Mouse (Mus musculus) hindbrain, embryonic 15.5 days (tissue): Measurements from ENCODE around the gene Cd209g. TPM values are rescaled to one million over a fixed set of nuclear protein-coding genes. Genes with fewer than 3 reads are reported as not detected.

Source experiments
- ATAC-seq: fragments of 200-750 bp; cut with Nextera tagmentation; 2 replicates; pipeline ENCODE4 v1.8.0; 2017; ENCODE audit warnings: low read depth, moderate number of reproducible peaks, moderate TSS enrichment; ENCODE audit not compliant: low FRiP score
- H3K27ac ChIP-seq: fragments of 300-500 bp; sonication (generic); replicated peaks from 2 replicates; pipeline ENCODE4 v1.5.1; 2015; ENCODE audit warnings: mild to moderate bottlenecking, inconsistent platforms
- H3K27me3 ChIP-seq: fragments of 300-500 bp; sonication (generic); 2 replicates; pipeline ENCODE4 v1.6.1; 2015; ENCODE audit warnings: control low read depth, inconsistent platforms
- H3K36me3 ChIP-seq: fragments of 300-500 bp; sonication (generic); 2 replicates; pipeline ENCODE4 v1.6.1; 2015; ENCODE audit warnings: control low read depth, inconsistent platforms
- H3K4me1 ChIP-seq: fragments of 300-500 bp; sonication (generic); replicated peaks from 2 replicates; pipeline ENCODE4 v1.6.1; 2015; ENCODE audit warnings: control low read depth, inconsistent platforms
- H3K4me2 ChIP-seq: fragments of 300-500 bp; sonication (generic); 2 replicates; pipeline ENCODE4 v1.6.1; 2015; ENCODE audit warnings: moderate library complexity, mild to moderate bottlenecking, inconsistent platforms
- H3K4me3 ChIP-seq: fragments of 300-500 bp; sonication (generic); 2 replicates; pipeline ENCODE4 v1.5.1; 2015; ENCODE audit warnings: mild to moderate bottlenecking, inconsistent platforms
- H3K9ac ChIP-seq: fragments of 300-500 bp; sonication (generic); 2 replicates; pipeline ENCODE4 v1.6.1; 2015; ENCODE audit warnings: inconsistent platforms
- H3K9me3 ChIP-seq: fragments of 300-500 bp; sonication (generic); 2 replicates; pipeline ENCODE4 v1.6.1; 2016; ENCODE audit warnings: control low read depth, inconsistent platforms
- WGBS: fragments of 180-500 bp; shearing (Covaris S2); methylation state at CpG from one replicate; pipeline ENCODE4 v1.1.7; 2015; 5-methylcytosine and 5-hydroxymethylcytosine counted together
- polyA plus RNA-seq: library from polyadenylated mRNA; unstranded; fragments of >200 nt; fragmentation: Nextera tagmentation; extraction: Ambion mirVana; gene quantifications from 2 replicates; pipeline ENCODE4 v1.2.1, GENCODE M21; 2015

The Cd209g gene
- polyA plus RNA-seq, 1 experiment from 2014 or later: not detected

- H3K9me3 ChIP-seq: no peaks in the 10 kb centered on the region
- 2% methylated on average over 9 of the region's 10 CpGs for WGBS
- H3K9ac ChIP-seq: peak overlapping the region; percentile 91
- peak overlapping the region; percentile 82 for H3K27ac ChIP-seq
- H3K4me1 ChIP-seq: peaks cover 41% of the 10 kb centered on the region
- peak overlapping the region; percentile 72 for H3K4me2 ChIP-seq
- peak overlapping the region; percentile 94 for H3K4me3 ChIP-seq
- no peaks in the 10 kb centered on the region for H3K27me3 ChIP-seq
- peaks cover 5% of the 10 kb centered on the region for H3K36me3 ChIP-seq
- peak; percentile 0; the same call in 1 of the 2 replicates for ATAC-seq
Measured at GRCm38 (mm10) chr8:4166881-4167525, 33.1 kb downstream of the Cd209g start.

GRCm38 (mm10) chr8:4167918-4168317, 34.0 kb downstream of the Cd209g start:
- no peak for ATAC-seq
- H3K9ac ChIP-seq: no peak overlapping the region
- H3K4me1 ChIP-seq: peaks cover 41% of the 10 kb centered on the region
- peak overlapping the region; percentile 72 for H3K4me2 ChIP-seq
- no peaks in the 10 kb centered on the region for H3K9me3 ChIP-seq
- peak overlapping the region; percentile 94 for H3K4me3 ChIP-seq
- H3K27me3 ChIP-seq: no peaks in the 10 kb centered on the region
- 97% methylated on average over 1 of the region's 1 CpGs for WGBS
- no peak overlapping the region for H3K27ac ChIP-seq
- H3K36me3 ChIP-seq: peaks cover 5% of the 10 kb centered on the region

GRCm38 (mm10) chr8:4172486-4172885, 38.6 kb downstream of the Cd209g start:
- WGBS: 67% methylated on average over 3 of the region's 3 CpGs
- H3K4me3 ChIP-seq: no peak overlapping the region
- peaks cover 21% of the 10 kb centered on the region for H3K36me3 ChIP-seq
- no peaks in the 10 kb centered on the region for H3K9me3 ChIP-seq
- H3K4me1 ChIP-seq: peaks cover 33% of the 10 kb centered on the region
- H3K4me2 ChIP-seq: no peak overlapping the region
- H3K27ac ChIP-seq: no peak overlapping the region
- H3K27me3 ChIP-seq: no peaks in the 10 kb centered on the region
- no peak for ATAC-seq
- no peak overlapping the region for H3K9ac ChIP-seq

DNA sequence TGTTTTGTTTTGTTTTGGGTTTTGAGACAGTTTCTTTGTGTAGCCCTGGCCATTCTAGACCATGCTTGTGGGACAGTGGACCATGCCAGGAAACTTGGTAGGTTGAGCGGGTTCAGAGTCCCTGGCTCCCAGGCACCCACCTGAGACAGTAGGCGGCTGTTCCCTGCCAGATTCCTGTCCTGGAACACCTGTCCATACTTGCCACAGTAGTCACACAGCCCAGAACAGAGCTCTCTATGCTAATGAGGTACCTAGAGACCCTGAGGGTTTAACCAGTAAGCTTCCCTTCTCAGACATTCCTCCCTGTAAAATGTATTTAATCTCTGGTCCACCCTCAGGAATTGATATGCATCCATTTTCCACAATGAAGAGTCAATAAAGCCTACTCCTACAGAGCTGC, 40.1 kb downstream of the Cd209g start:
- H3K27ac ChIP-seq: no peak overlapping the region
- no peak overlapping the region for H3K4me2 ChIP-seq
- H3K4me1 ChIP-seq: peaks cover 18% of the 10 kb centered on the region
- H3K9me3 ChIP-seq: no peaks in the 10 kb centered on the region
- H3K36me3 ChIP-seq: peaks cover 32% of the 10 kb centered on the region
- no peak overlapping the region for H3K9ac ChIP-seq
- no peaks in the 10 kb centered on the region for H3K27me3 ChIP-seq
- H3K4me3 ChIP-seq: no peak overlapping the region
- WGBS: 76% methylated on average over 2 of the region's 2 CpGs
- ATAC-seq: no peak

- Histone ChIP-seq H3K4me1 (no peaks in the 10 kb centered on the region), H3K36me3 (peaks cover 56% of the 10 kb centered on the region), H3K4me3 (no peak overlapping the region), H3K9me3 (no peaks in the 10 kb centered on the region), H3K4me2 (no peak overlapping the region), H3K27me3 (no peaks in the 10 kb centered on the region), H3K27ac (no peak overlapping the region), H3K9ac (no peak overlapping the region)
- WGBS: 89% methylated on average over 8 of the region's 8 CpGs
- no peak for ATAC-seq
Measured at GRCm38 (mm10) chr8:4183409-4183808, 49.5 kb downstream of the Cd209g start.

GRCm38 (mm10) chr8:4186151-4186550, 52.3 kb downstream of the Cd209g start:
- peaks cover 63% of the 10 kb centered on the region for H3K36me3 ChIP-seq
- WGBS: 94% methylated on average over 2 of the region's 2 CpGs
- ATAC-seq: no peak

More at GRCm38 (mm10) chr8:4186151-4186550, 52.3 kb downstream of the Cd209g start:
- no peak overlapping the region for H3K4me3 ChIP-seq
- H3K27ac ChIP-seq: no peak overlapping the region
- no peaks in the 10 kb centered on the region for H3K9me3 ChIP-seq
- H3K9ac ChIP-seq: no peak overlapping the region
- no peaks in the 10 kb centered on the region for H3K27me3 ChIP-seq
- no peak overlapping the region for H3K4me2 ChIP-seq
- no peaks in the 10 kb centered on the region for H3K4me1 ChIP-seq

Other genes with a start within 250 kb of the Cd209g start
- gene Cd209b, start 207.3 kb upstream of the Cd209g start, polyA plus RNA-seq: not detected in 2 replicates
- gene Cd209c, start 179.4 kb upstream of the Cd209g start, polyA plus RNA-seq: 0.44 and 0.62 TPM in 2 replicates
- 0.31 TPM in 1 of 2 replicates, not detected in the other for gene Cd209f, start 28.3 kb upstream of the Cd209g start, polyA plus RNA-seq
- gene Evi5l, start 32.5 kb downstream of the Cd209g start, polyA plus RNA-seq: 107 and 120 TPM in 2 replicates
- gene Prr36, start 83.4 kb downstream of the Cd209g start, polyA plus RNA-seq: 51.1 and 53.0 TPM in 2 replicates
- gene Lrrc8e, start 92.7 kb downstream of the Cd209g start, polyA plus RNA-seq: 0.07 and 0.08 TPM in 2 replicates
- 28.0 and 29.4 TPM in 2 replicates for gene Map2k7, start 104.6 kb downstream of the Cd209g start, polyA plus RNA-seq
- 0.83 and 0.92 TPM in 2 replicates for gene Gm49320, start 104.8 kb downstream of the Cd209g start, polyA plus RNA-seq
- 4.3 and 4.8 TPM in 2 replicates for gene Tgfbr3l, start 114.1 kb downstream of the Cd209g start, polyA plus RNA-seq
- gene Snapc2, start 119.0 kb downstream of the Cd209g start, polyA plus RNA-seq: 64.5 and 75.6 TPM in 2 replicates
- gene Ctxn1, start 125.2 kb downstream of the Cd209g start, polyA plus RNA-seq: 270 and 299 TPM in 2 replicates
- gene Timm44, start 141.8 kb downstream of the Cd209g start, polyA plus RNA-seq: 40.1 and 41.8 TPM in 2 replicates
- gene Ccl25, start 191.1 kb downstream of the Cd209g start, polyA plus RNA-seq: 17.5 and 20.7 TPM in 2 replicates
- gene Elavl1, start 191.3 kb downstream of the Cd209g start, polyA plus RNA-seq: 108 and 112 TPM in 2 replicates